ENCODE assay signal across 25 mouse cellular contexts in the genomic region with DNA sequence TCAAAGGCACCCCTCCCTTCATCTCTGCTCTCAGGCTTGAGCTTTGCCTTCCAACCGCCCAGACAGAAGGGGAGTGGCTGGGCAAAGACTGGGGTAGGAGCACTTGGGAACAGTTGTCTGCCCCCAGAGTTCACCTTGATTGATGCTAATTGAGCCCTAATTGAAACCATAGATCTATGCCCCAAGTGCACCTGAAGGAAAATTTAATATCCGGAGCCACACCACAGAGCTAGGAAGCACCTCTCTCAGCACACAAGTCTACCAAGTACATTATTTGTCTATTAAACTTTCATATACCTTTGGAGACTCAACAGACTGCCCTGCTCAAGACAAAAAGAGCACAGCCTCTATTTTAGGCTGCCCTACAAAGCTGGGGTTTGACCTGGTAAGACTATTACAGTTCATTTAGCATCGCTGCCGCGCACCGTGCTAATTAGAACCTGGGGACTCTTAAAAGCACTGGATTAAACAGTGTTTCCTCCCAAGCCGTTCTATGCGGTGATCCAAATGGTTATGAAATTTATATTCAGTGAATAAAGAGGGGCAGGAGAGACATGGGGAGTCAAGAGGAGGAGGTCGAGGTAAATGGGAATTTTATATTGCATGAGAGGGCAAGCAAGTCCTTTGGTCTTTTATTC.
DNase-seq lines count a peak whose midpoint lies in the region; ATAC-seq and TF ChIP-seq lines count a peak whose summit lies in the region.
"Had no signal": no experiment of that assay in that cellular context is flagged by ENCODE, and none has a peak within 500 bp of the region (broad histone marks: within the 10 kb centered on the region; RNA-seq: fewer than 3 reads in every experiment).

No protein-coding gene starts in this region.

- no peaks in the 10 kb centered on the region for H3K79me2 ChIP-seq in heart, adult 2 months (replicated peaks; ENCODE audit: control insufficient read depth, insufficient read depth, low read length)

- no peak overlapping the region for H3K9ac ChIP-seq in heart, adult 2 months (ENCODE audit: low read depth, low read length)
- H3K9ac ChIP-seq in midbrain, postnatal 0 days (replicated peaks; ENCODE audit: low read length, poor library complexity, severe bottlenecking), result no peak overlapping the region
- H3K9ac ChIP-seq in midbrain, embryonic 15.5 days, result no peak overlapping the region
- no peak overlapping the region for H3K9ac ChIP-seq in limb, embryonic 11.5 days (ENCODE audit: low read length)
- no peak overlapping the region for H3K9ac ChIP-seq in neural tube, embryonic 14.5 days (replicated peaks; ENCODE audit: low read depth, low read length)
- no peak overlapping the region for H3K9ac ChIP-seq in kidney, embryonic 16.5 days (replicated peaks; ENCODE audit: low read length)
- no peak overlapping the region for H3K9ac ChIP-seq in forebrain, embryonic 13.5 days
- H3K9ac ChIP-seq: embryonic facial prominence, embryonic 12.5 days; forebrain, embryonic 12.5 days; forebrain, postnatal 0 days; heart, embryonic 15.5 days; hindbrain, embryonic 15.5 days had no signal

- H3K4me2 ChIP-seq in midbrain, postnatal 0 days (ENCODE audit: low read depth, low read length, poor library complexity, severe bottlenecking), result no peak overlapping the region
- no peak overlapping the region for H3K4me2 ChIP-seq in midbrain, embryonic 15.5 days
- no peak overlapping the region for H3K4me2 ChIP-seq in limb, embryonic 11.5 days (ENCODE audit: low read depth, severe bottlenecking)
- no peak overlapping the region for H3K4me2 ChIP-seq in neural tube, embryonic 14.5 days (ENCODE audit: low read depth, low read length)
- H3K4me2 ChIP-seq in kidney, embryonic 16.5 days (replicated peaks; ENCODE audit: low read depth, low read length), result no peak overlapping the region
- no peak overlapping the region for H3K4me2 ChIP-seq in forebrain, embryonic 13.5 days
- H3K4me2 ChIP-seq: embryonic facial prominence, embryonic 12.5 days; forebrain, embryonic 12.5 days; heart, embryonic 11.5 days; heart, embryonic 15.5 days; hindbrain, embryonic 15.5 days had no signal

- H3K36me3 ChIP-seq in heart, adult 2 months (ENCODE audit: control insufficient read depth, insufficient read depth, low read length), result no peaks in the 10 kb centered on the region
- no peaks in the 10 kb centered on the region for H3K36me3 ChIP-seq in midbrain, postnatal 0 days (ENCODE audit: insufficient read depth, low read length)
- no peaks in the 10 kb centered on the region for H3K36me3 ChIP-seq in midbrain, embryonic 15.5 days (replicated peaks)
- no peaks in the 10 kb centered on the region for H3K36me3 ChIP-seq in limb, embryonic 11.5 days (ENCODE audit: control insufficient read depth, insufficient read depth, low read length)
- no peaks in the 10 kb centered on the region for H3K36me3 ChIP-seq in neural tube, embryonic 14.5 days (ENCODE audit: control insufficient read depth, insufficient read depth, low read length)
- no peaks in the 10 kb centered on the region for H3K36me3 ChIP-seq in kidney, embryonic 16.5 days (ENCODE audit: insufficient read depth, low read length)
- no peaks in the 10 kb centered on the region for H3K36me3 ChIP-seq in forebrain, embryonic 13.5 days (ENCODE audit: poor library complexity, severe bottlenecking)
- H3K36me3 ChIP-seq: embryonic facial prominence, embryonic 12.5 days; forebrain, embryonic 12.5 days; G1E; heart, embryonic 15.5 days; hindbrain, embryonic 15.5 days had no signal

- no peak for TF ChIP-seq EP300 in heart, adult 2 months (IDR thresholded peaks at IDR 0.05; ENCODE audit: insufficient read depth, low read depth, low read length)

- no peak for TF ChIP-seq CTCF in heart, adult 2 months (IDR thresholded peaks at IDR 0.05)
- no peak for TF ChIP-seq CTCF in midbrain, postnatal 0 days (IDR thresholded peaks at IDR 0.05)

- H3K4me3 ChIP-seq in heart, adult 2 months, result no peak overlapping the region
- no peak overlapping the region for H3K4me3 ChIP-seq in midbrain, postnatal 0 days (ENCODE audit: low read depth, low read length)
- H3K4me3 ChIP-seq in midbrain, embryonic 15.5 days, result no peak overlapping the region
- no peak overlapping the region for H3K4me3 ChIP-seq in limb, embryonic 11.5 days (ENCODE audit: low read depth, low read length)
- H3K4me3 ChIP-seq in neural tube, embryonic 14.5 days (ENCODE audit: low read depth, low read length), result no peak overlapping the region
- H3K4me3 ChIP-seq in kidney, embryonic 16.5 days (ENCODE audit: low read length), result no peak overlapping the region
- H3K4me3 ChIP-seq in forebrain, embryonic 13.5 days, result no peak overlapping the region
- H3K4me3 ChIP-seq: embryonic facial prominence, embryonic 12.5 days; forebrain, embryonic 12.5 days; gastrocnemius, adult 2 months; heart, embryonic 15.5 days; hindbrain, embryonic 15.5 days had no signal

- H3K9me3 ChIP-seq in midbrain, postnatal 0 days (ENCODE audit: low read length), result no peaks in the 10 kb centered on the region
- no peaks in the 10 kb centered on the region for H3K9me3 ChIP-seq in midbrain, embryonic 15.5 days
- H3K9me3 ChIP-seq in limb, embryonic 11.5 days (ENCODE audit: control insufficient read depth, low read length), result no peaks in the 10 kb centered on the region
- no peaks in the 10 kb centered on the region for H3K9me3 ChIP-seq in neural tube, embryonic 14.5 days (ENCODE audit: control insufficient read depth, low read length)
- no peaks in the 10 kb centered on the region for H3K9me3 ChIP-seq in kidney, embryonic 16.5 days (ENCODE audit: low read length)
- H3K9me3 ChIP-seq in forebrain, embryonic 13.5 days (replicated peaks), result no peaks in the 10 kb centered on the region
- H3K9me3 ChIP-seq: embryonic facial prominence, embryonic 12.5 days; forebrain, embryonic 12.5 days; heart, embryonic 15.5 days; hindbrain, embryonic 15.5 days had no signal

- no peak for ATAC-seq in midbrain, postnatal 0 days (ENCODE audit: low FRiP score)
- no peak for ATAC-seq in midbrain, embryonic 15.5 days (replicated peaks)
- peak; percentile 61 for ATAC-seq in limb, embryonic 11.5 days (ENCODE audit: insufficient number of reproducible peaks, low FRiP score, low TSS enrichment, low read depth)
- ATAC-seq in neural tube, embryonic 14.5 days (ENCODE audit: low read depth), result peak; percentile 34; the same call in 1 of the 2 replicates
- no peak for ATAC-seq in kidney, embryonic 16.5 days (ENCODE audit: low FRiP score, low TSS enrichment)
- no peak for ATAC-seq in forebrain, embryonic 13.5 days
- ATAC-seq: CD4-positive, CD25-positive, alpha-beta regulatory T cell, adult 4 months; forebrain, postnatal 0 days had no signal

- H3K27me3 ChIP-seq in heart, adult 2 months (ENCODE audit: control insufficient read depth, insufficient read depth, low read length), result no peaks in the 10 kb centered on the region
- H3K27me3 ChIP-seq in midbrain, postnatal 0 days (ENCODE audit: insufficient read depth, low read length), result no peaks in the 10 kb centered on the region; the same call in 1 of the 2 replicates
- no peaks in the 10 kb centered on the region for H3K27me3 ChIP-seq in midbrain, embryonic 15.5 days (replicated peaks)
- H3K27me3 ChIP-seq in limb, embryonic 11.5 days (ENCODE audit: control insufficient read depth, insufficient read depth, low read length), result no peaks in the 10 kb centered on the region
- no peaks in the 10 kb centered on the region for H3K27me3 ChIP-seq in neural tube, embryonic 14.5 days (ENCODE audit: control insufficient read depth, insufficient read depth, low read length)
- no peaks in the 10 kb centered on the region for H3K27me3 ChIP-seq in kidney, embryonic 16.5 days (ENCODE audit: insufficient read depth, low read length)
- H3K27me3 ChIP-seq in forebrain, embryonic 13.5 days, result no peaks in the 10 kb centered on the region
- H3K27me3 ChIP-seq: embryonic facial prominence, embryonic 12.5 days; forebrain, embryonic 12.5 days; heart, embryonic 15.5 days; hindbrain, embryonic 15.5 days had no signal

- TF ChIP-seq POLR2A in heart, adult 2 months (IDR thresholded peaks at IDR 0.05; ENCODE audit: insufficient read depth, low read depth, low read length), result no peak

- peak; percentile 61 for DNase-seq in heart, adult 11 months
- no peak for DNase-seq in heart, adult 2 months
- peak; percentile 26 for DNase-seq in midbrain, postnatal 0 days (ENCODE audit: low spot score)
- peak; percentile 43 for DNase-seq in limb, embryonic 11.5 days (ENCODE audit: low spot score)
- DNase-seq: adrenal gland, adult 8-10 months; adrenal gland, postnatal 36 days; B cell, adult 2 months; cerebellum, adult 2 months; cerebellum, postnatal 10 days; forebrain, postnatal 0 days; gastrocnemius, adult 2 months; gastrocnemius, postnatal 36 days; heart, adult 18-20 months; heart, postnatal 14 days had no signal

- WGBS in heart, adult 2 months, result 89% methylated on average over 9 of the region's 9 CpGs
- WGBS in midbrain, postnatal 0 days, result 65% methylated on average over 9 of the region's 9 CpGs
- WGBS in midbrain, embryonic 15.5 days, result 65% methylated on average over 9 of the region's 9 CpGs
- 11% methylated on average over 9 of the region's 9 CpGs for WGBS in limb, embryonic 11.5 days
- WGBS in neural tube, embryonic 14.5 days, result 49% methylated on average over 9 of the region's 9 CpGs
- 73% methylated on average over 9 of the region's 9 CpGs for WGBS in kidney, embryonic 16.5 days
- whole genome bisulfite sequencing in forebrain, embryonic 13.5 days, result 64% methylated on average over 9 of the region's 9 CpGs

- no peaks in the 10 kb centered on the region for H3K4me1 ChIP-seq in heart, adult 2 months (ENCODE audit: control insufficient read depth, insufficient read depth, low read length)
- no peaks in the 10 kb centered on the region for H3K4me1 ChIP-seq in midbrain, postnatal 0 days (ENCODE audit: insufficient read depth, low read length)
- no peaks in the 10 kb centered on the region; the same call in none of the 2 replicates for H3K4me1 ChIP-seq in midbrain, embryonic 15.5 days
- H3K4me1 ChIP-seq in limb, embryonic 11.5 days (ENCODE audit: control insufficient read depth, insufficient read depth, low read length), result peaks cover 16% of the 10 kb centered on the region; the same call in 1 of the 2 replicates
- 0 out of 2 replicates have a peak, but pooled peaks cover 5% of the 10 kb centered on the region for H3K4me1 ChIP-seq in neural tube, embryonic 14.5 days (ENCODE audit: control insufficient read depth, insufficient read depth, low read length)
- H3K4me1 ChIP-seq in kidney, embryonic 16.5 days (ENCODE audit: insufficient read depth, low read length), result no peaks in the 10 kb centered on the region
- no peaks in the 10 kb centered on the region for H3K4me1 ChIP-seq in forebrain, embryonic 13.5 days
- H3K4me1 ChIP-seq: embryonic facial prominence, embryonic 12.5 days; forebrain, embryonic 12.5 days; heart, embryonic 15.5 days; hindbrain, embryonic 15.5 days had no signal

- intact Hi-C loops in heart, adult 2 months (cut with DNase I), result no loop called here

- no peak overlapping the region for H3K27ac ChIP-seq in heart, adult 2 months
- H3K27ac ChIP-seq in midbrain, postnatal 0 days (ENCODE audit: low read depth, low read length), result no peak overlapping the region
- H3K27ac ChIP-seq in midbrain, embryonic 15.5 days, result no peak overlapping the region
- no peak overlapping the region for H3K27ac ChIP-seq in limb, embryonic 11.5 days (replicated peaks; ENCODE audit: low read depth, low read length)
- no peak overlapping the region for H3K27ac ChIP-seq in neural tube, embryonic 14.5 days (ENCODE audit: low read depth, low read length)
- H3K27ac ChIP-seq in kidney, embryonic 16.5 days (ENCODE audit: low read length), result no peak overlapping the region
- H3K27ac ChIP-seq in forebrain, embryonic 13.5 days, result no peak overlapping the region
- H3K27ac ChIP-seq: embryonic facial prominence, embryonic 12.5 days; forebrain, embryonic 12.5 days; gastrocnemius, adult 2 months; heart, embryonic 15.5 days; hindbrain, embryonic 15.5 days had no signal

Comparison
In these comparisons a context has a peak if more than half of its experiments do, and no peak if none do; other contexts are left out.
1. DNase-seq: peak in heart, adult 11 months (single experiment), midbrain, postnatal 0 days (single experiment) and limb, embryonic 11.5 days (single experiment); none in heart, adult 2 months (0 of 2).
2. ATAC-seq: peak in limb, embryonic 11.5 days (single experiment) and neural tube, embryonic 14.5 days (single experiment); none in midbrain, postnatal 0 days (single experiment), midbrain, embryonic 15.5 days (single experiment), kidney, embryonic 16.5 days (single experiment) and forebrain, embryonic 13.5 days (single experiment).